Mouse (Mus musculus) lung, embryonic 14.5 days (tissue): ENCODE results near the gene Ppt2. TPM values are rescaled to one million over a fixed set of nuclear protein-coding genes. Genes with fewer than 3 reads are reported as not detected.

ENCODE experiments used
- ATAC-seq: fragments of 200-750 bp; cut with Nextera tagmentation; 2 replicates; pipeline ENCODE4 v1.8.0; 2017; ENCODE audit warnings: mild to moderate bottlenecking, moderate TSS enrichment, moderate library complexity; ENCODE audit not compliant: insufficient read depth
- DNase-seq: peaks from one replicate; pipeline ENCODE4 v3.0.0-alpha.2; 2015
- H3K27ac ChIP-seq: fragments of 300-500 bp; sonication (generic); 2 replicates; pipeline ENCODE4 v1.5.1; 2014; ENCODE audit warnings: low read depth, mild to moderate bottlenecking, moderate library complexity
- H3K27me3 ChIP-seq: fragments of 300-500 bp; sonication (generic); 2 replicates; pipeline ENCODE4 v1.6.1; 2014; ENCODE audit warnings: low read length, control low read depth; ENCODE audit not compliant: insufficient read depth
- H3K36me3 ChIP-seq: fragments of 300-500 bp; sonication (generic); 2 replicates; pipeline ENCODE4 v1.6.1; 2014; ENCODE audit warnings: control low read depth; ENCODE audit not compliant: insufficient read depth
- H3K4me1 ChIP-seq: fragments of 300-500 bp; sonication (generic); 2 replicates; pipeline ENCODE4 v1.6.1; 2014; ENCODE audit warnings: antibody characterized with exemption, control low read depth; ENCODE audit not compliant: insufficient read depth
- H3K4me2 ChIP-seq: fragments of 300-500 bp; sonication (generic); 2 replicates; pipeline ENCODE4 v1.6.1; 2014; ENCODE audit warnings: mild to moderate bottlenecking
- H3K4me3 ChIP-seq: fragments of 300-500 bp; sonication (generic); 2 replicates; pipeline ENCODE4 v1.5.1; 2014; ENCODE audit warnings: low read depth, low read length
- H3K9ac ChIP-seq: fragments of 300-500 bp; sonication (generic); 2 replicates; pipeline ENCODE4 v1.6.1; 2014
- H3K9me3 ChIP-seq: fragments of 300-500 bp; sonication (generic); 2 replicates; pipeline ENCODE4 v1.6.1; 2016; ENCODE audit warnings: low read depth, low read length, control low read depth
- CTCF ChIP-seq: IDR thresholded peaks from 2 replicates; pipeline ENCODE4 v1.5.1; 2016; ENCODE audit warnings: antibody characterized with exemption, low read depth
- WGBS: fragments of 180-500 bp; shearing (Covaris S2); extraction: QIAGEN DNeasy Blood & Tissue Kit; methylation state at CpG from one replicate; pipeline ENCODE4 v1.1.7; 2014; 5-methylcytosine and 5-hydroxymethylcytosine counted together
- polyA plus RNA-seq: library from polyadenylated mRNA; unstranded; fragments of >200 nt; fragmentation: Nextera tagmentation; extraction: Ambion mirVana; gene quantifications from 2 replicates; pipeline ENCODE4 v1.2.1, GENCODE M21; 2014

Gene Ppt2
- polyA plus RNA-seq, 1 experiment from 2014 or later, result 24.5 TPM

DNA sequence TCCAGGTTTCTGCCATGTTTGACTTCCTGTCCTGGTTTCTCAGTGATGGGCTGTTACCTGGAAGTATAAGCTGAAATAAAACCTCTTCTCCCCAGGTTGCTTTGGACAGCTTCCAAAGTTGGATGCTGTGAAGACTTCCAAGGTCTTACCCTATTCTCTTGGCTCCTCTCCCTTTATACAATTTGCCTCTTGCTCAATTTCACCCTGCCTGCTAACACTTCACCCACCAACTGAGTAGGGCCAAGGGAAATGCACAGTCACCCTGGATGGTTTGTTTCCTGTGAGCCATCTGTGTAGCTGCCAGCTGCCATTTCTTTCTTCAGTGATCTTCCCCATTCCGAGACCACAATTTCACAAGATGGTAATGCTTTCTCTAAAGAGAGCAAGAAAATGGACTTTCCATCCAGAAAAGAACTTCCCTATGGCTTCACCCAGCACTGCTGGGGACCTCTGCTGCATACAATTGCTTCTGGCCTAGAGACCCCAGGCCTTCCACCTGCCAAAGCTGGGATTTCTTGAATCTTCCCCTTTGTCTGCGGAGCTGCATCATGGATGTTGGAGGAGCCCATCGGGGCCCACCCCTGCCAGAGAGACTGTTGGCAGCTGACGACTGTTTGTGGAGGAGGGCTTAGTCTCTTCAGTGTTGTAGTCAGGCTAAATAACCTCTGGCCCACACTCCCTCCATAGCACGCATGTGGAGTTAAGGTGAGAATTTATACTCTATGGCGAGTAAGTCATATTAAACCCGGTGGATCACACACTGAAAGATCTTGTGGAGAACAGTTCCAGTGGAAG lies 11.3 kb upstream of the Ppt2 start:
- Histone ChIP-seq H3K9me3 (no peaks in the 10 kb centered on the region), H3K4me2 (no peak overlapping the region), H3K27me3 (no peaks in the 10 kb centered on the region), H3K4me3 (no peak overlapping the region), H3K9ac (no peak overlapping the region), H3K4me1 (no peaks in the 10 kb centered on the region), H3K27ac (no peak overlapping the region), H3K36me3 (no peaks in the 10 kb centered on the region)
- ATAC-seq (no peak), DNase-seq (no peak)
- WGBS, result 77% methylated on average over 7 of the region's 7 CpGs
- no peak for TF ChIP-seq CTCF

DNA sequence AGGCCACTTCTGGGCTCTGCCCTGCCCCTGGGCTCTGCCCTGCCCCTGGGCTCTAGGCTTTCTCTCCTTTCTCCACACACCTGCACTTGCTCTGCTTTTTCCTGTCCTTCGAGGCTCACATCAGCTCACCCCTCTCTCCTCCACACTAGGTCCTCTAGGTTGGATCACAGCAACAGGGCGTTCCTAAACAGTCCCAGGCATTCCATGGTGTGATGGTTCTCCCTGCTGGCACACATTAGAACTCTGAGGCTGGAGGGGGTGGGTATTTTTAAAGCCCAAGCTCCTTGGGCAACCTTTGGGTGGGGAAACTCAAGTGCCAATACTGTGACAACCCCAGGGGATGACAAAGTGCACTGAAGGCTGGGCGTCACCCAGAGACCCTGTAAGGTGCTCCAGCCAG lies 9.1 kb upstream of the Ppt2 start:
- no peaks in the 10 kb centered on the region for H3K36me3 ChIP-seq
- no peak for ATAC-seq

DNA sequence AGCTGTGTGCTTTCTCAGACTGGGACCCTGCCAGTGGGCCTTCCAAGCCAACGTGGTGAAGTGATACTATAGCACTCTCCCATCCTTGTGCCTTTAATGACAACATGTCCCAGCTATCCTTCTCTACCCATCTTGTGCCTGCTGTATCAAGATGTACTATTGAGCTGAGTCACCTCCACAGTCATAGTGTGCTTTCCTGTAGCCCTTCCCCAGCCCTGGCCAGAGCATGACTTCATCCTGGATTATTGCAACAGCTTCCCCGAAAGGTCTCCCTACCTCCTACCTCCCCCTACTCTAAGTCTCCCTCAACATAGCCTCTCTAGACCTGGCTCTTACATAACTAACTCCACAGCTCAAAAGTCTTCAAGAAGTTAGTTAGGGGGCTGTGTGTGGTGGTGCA lies 7.4 kb upstream of the Ppt2 start:
- no peak overlapping the region for H3K27ac ChIP-seq
- no peak for DNase-seq
- H3K36me3 ChIP-seq, result no peaks in the 10 kb centered on the region
- 60% methylated on average over 2 of the region's 2 CpGs for WGBS
- no peak overlapping the region for H3K9ac ChIP-seq
- no peak for ATAC-seq
- H3K4me2 ChIP-seq, result no peak overlapping the region
- no peaks in the 10 kb centered on the region for H3K9me3 ChIP-seq
- no peak overlapping the region for H3K4me3 ChIP-seq
- peaks cover 32% of the 10 kb centered on the region for H3K27me3 ChIP-seq
- H3K4me1 ChIP-seq, result peaks cover 3% of the 10 kb centered on the region; the same call in 1 of the 2 replicates
- TF ChIP-seq CTCF, result no peak

More for the DNA sequence above, 9.1 kb upstream of the Ppt2 start:
- Histone ChIP-seq H3K4me1 (no peaks in the 10 kb centered on the region), H3K9ac (no peak overlapping the region), H3K4me2 (no peak overlapping the region), H3K4me3 (no peak overlapping the region), H3K27ac (no peak overlapping the region), H3K9me3 (no peaks in the 10 kb centered on the region), H3K27me3 (peaks cover 15% of the 10 kb centered on the region; the same call in 1 of the 2 replicates)
- no peak for TF ChIP-seq CTCF
- 60% methylated on average over 3 of the region's 3 CpGs for WGBS
- no peak for DNase-seq

DNA sequence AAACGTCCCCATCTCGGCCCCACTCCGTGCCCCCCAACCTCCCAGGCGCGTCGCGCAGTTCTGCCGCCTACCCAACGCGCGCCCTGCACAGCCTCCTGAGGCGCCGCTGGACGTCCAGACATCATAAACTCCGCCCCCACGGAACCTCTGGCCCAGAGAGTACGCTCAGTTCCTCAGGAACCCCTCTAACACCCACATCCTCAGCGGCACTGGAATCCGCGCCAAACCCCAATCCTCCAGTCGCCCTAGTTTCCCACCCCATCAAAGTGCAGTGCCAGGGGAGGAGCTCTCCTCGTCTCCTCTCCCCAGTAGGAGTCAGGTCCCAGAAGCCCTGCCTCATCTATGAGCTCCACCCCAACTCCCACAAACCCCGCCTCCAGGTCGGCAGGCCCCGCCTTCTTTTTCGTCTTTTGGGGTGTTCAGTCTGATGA lies 4.0 kb upstream of the Ppt2 start:
- ATAC-seq (peak; percentile 36), DNase-seq (peak; percentile 80)
- Histone ChIP-seq H3K27me3 (peaks cover 51% of the 10 kb centered on the region), H3K4me1 (peaks cover 10% of the 10 kb centered on the region; the same call in 1 of the 2 replicates), H3K9ac (peak overlapping the region; percentile 2; the same call in 1 of the 2 replicates), H3K9me3 (no peaks in the 10 kb centered on the region), H3K4me2 (peak overlapping the region; percentile 67), H3K36me3 (no peaks in the 10 kb centered on the region), H3K27ac (no peak overlapping the region), H3K4me3 (peak overlapping the region; percentile 37)
- TF ChIP-seq CTCF, result no peak
- under 1% methylated on average over 26 of the region's 26 CpGs for WGBS

DNA sequence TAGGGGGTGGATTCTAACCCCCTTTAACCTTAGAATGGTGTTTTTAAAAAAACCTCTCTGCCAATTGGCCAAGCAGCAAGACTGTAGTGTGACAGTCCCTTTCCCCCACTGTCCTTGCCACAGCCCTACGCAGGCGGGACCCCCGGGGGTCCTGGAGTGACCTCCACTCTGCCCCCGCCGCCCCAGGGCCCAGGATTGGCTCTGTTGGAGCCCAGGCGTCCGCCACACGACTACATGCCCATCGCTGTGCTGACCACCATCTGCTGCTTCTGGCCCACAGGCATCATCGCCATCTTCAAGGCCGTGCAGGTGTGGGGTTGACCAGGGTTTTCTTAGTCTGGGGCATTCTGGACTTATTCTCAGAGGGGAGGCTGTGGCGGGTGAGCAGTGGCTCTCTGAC lies 3.3 kb upstream of the Ppt2 start:
- WGBS, result 6% methylated on average over 12 of the region's 12 CpGs
- H3K27me3 ChIP-seq, result peaks cover 51% of the 10 kb centered on the region
- no peak overlapping the region; the same call in 1 of the 2 replicates for H3K9ac ChIP-seq
- peak overlapping the region; percentile 37 for H3K4me3 ChIP-seq
- H3K4me2 ChIP-seq, result peak overlapping the region; percentile 67
- no peak for ATAC-seq
- DNase-seq, result no peak
- TF ChIP-seq CTCF, result no peak
- peaks cover 10% of the 10 kb centered on the region; the same call in 1 of the 2 replicates for H3K4me1 ChIP-seq
- no peaks in the 10 kb centered on the region for H3K36me3 ChIP-seq
- no peaks in the 10 kb centered on the region for H3K9me3 ChIP-seq
- no peak overlapping the region for H3K27ac ChIP-seq

DNA sequence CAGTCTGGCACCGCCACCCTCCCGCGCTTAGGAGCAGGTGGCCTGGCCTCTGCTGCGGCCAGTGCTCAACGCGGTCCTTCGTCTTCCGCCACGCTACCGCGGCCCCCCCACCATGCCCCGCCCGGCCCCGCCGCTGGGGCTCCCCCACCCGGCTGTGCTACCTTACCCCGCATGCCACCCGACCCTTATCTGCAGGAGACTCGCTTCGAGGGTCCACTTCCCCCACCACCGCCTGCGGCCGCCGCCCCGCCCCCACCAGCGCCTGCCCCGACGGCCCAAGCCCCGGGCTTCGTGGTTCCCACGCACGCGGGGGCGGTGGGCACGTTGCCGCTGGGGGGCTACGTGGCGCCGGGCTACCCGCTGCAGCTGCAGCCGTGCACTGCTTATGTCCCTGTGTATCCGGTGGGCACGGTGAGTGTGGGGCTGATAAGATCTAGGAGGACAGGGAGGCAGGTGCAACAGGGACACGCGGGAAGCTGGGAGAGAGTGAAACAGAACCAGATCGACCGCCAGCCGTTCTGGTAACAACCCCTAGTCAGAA lies 2.5 kb upstream of the Ppt2 start:
- Histone ChIP-seq H3K4me2 (peak overlapping the region; percentile 48), H3K9ac (no peak overlapping the region; the same call in 1 of the 2 replicates), H3K27ac (no peak overlapping the region), H3K4me1 (peaks cover 16% of the 10 kb centered on the region; the same call in 1 of the 2 replicates), H3K36me3 (no peaks in the 10 kb centered on the region), H3K9me3 (no peaks in the 10 kb centered on the region), H3K27me3 (peaks cover 51% of the 10 kb centered on the region), H3K4me3 (peak overlapping the region; percentile 23)
- TF ChIP-seq CTCF, result no peak
- DNase-seq, result no peak
- 1% methylated on average over 48 of the region's 48 CpGs for WGBS
- no peak for ATAC-seq
